Mouse (Mus musculus) thymus, postnatal 14 days (tissue): ENCODE results near the gene Rsbn1l.
"Not testable (repeated sequence)": the region's sequence is repeated elsewhere in the genome, so short reads cannot be mapped to it uniquely, and the experiment has no call there.

Source experiments
- DNase-seq: peaks from one replicate; pipeline ENCODE4 v3.0.0; 2021

Rsbn1l gene

DNA sequence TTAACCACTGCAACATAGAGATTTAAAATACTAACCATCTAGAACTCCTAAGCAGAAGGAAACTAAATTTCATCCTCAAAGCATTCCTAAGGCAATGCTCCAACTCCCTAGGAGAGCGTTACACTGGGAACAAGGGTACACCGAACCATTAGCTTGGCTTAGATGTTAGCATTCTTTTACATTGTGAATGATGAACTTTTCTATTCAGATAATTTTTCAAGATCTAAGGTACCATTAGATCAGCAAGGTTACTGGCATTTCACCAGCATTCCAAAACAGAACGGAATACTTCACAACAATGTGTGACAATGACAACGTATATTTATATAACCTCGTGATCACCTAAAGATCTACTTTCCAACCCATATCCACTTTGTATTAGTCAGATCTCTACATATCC, 6.1 kb downstream of the Rsbn1l start:
- no peak for DNase-seq

DNA sequence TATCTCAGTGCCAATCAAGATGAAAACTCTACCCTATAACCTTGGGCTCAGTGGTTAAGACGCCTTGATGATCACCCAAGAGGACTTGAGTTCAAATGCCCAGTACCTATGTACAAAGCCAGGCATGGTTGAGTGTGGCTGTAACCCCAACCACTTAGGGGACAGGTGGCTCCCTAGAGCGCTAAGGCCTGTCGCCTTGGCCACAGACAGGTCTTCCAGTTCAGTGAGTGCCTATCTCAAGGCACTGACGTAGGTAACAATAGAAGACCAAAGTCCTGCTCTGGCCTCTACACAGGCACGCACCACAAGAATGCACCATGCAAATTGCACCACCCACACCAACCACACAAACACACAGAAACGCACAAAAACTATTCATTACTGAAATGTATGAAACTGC, 9.3 kb downstream of the Rsbn1l start:
- no peak for DNase-seq

DNA sequence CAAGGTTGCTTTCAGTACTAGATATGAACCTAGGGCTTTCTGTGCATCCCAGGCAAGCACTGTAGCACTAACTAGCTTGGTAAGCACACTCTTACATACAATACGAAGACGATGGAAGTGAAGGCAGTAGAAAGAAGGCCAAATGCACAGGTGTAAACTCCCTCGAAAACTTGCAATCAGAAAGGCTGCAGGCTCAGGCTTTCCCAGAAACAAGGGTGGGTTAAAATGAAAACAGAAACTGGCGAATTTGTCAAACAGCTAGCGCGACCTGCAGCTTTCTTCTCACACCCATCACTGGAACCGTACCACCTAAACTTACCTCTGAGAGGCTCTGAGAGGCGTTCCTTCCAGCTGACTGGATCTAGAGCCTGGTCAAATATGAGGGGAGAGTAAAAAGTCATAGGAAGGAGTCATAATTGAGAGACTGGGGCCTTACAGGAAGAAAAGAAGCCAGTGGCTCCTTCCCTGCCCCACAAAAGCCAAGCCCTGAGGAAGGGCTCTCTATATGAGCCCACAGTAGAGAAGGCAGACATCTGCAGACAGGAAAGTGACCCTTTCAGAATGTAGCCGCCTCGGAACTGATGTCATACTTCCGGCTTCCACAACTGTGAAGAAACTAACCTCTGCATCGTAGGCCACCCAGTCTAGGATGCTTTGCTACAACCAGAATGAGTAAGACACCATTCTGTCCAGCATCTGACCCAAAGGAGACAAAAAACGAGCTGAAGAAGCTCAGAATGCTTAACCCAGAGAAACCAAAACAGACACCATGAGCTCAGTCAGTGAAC, 11.0 kb downstream of the Rsbn1l start:
- DNase-seq = peak; percentile 62

DNA sequence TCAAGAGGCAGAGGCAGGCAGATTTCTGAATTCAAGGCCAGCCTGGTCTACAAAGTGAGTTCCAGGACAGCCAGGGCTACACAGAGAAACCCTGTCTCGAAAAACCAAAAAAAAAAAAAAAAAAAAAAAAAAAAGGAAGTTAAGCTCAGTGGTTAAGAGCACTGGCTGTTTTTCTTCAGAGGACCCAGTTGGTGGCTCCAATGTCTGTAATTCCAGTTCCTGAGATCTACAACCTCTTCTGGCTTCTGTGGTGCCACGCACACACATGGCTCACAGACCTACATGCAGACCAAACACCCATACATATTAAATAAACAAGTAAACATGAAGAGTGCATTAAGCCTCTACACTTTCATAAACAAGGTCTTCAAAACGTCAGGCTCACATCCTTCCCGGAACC, 12.4 kb downstream of the Rsbn1l start:
- not testable (repeated sequence) for DNase-seq

DNA sequence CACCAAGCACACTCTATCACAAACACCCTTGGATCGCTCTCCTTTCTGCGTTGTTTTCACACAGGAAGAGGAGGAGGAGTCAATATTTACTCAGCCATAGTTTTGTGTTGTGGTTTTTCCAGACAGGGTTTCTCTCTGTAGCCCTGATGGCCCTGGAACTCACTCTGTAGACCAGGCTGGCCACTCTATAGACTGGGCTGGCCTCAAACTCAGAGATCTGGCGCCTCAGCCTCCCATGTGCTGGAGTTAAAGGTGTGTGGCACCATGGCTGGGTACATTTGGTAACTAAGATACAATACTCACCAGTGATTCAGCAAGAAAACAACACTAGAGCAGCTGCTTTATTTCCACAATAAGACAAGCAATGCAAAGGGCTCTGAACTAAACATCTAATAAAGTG, 13.7 kb downstream of the Rsbn1l start:
- no peak for DNase-seq

DNA sequence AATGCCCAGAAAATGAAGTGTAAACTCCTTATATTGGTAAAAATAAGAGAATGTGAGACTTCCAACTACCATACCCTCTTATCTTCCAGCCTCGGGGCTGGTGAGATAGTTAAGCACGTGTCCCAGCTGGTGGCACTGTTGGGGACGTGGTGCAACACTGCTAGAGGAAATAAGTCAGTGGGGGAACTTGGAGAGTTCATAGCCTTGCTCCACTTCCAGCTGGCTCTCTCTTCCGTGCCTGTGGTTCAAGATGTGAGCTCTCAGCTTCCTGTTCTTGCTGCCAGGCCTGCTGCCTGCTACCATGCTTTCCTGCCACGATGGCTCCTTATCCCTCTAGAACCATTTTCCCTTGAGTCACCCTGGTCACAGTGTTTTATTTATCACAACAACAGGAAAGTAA, 15.0 kb downstream of the Rsbn1l start:
- DNase-seq = peak; percentile 69

DNA sequence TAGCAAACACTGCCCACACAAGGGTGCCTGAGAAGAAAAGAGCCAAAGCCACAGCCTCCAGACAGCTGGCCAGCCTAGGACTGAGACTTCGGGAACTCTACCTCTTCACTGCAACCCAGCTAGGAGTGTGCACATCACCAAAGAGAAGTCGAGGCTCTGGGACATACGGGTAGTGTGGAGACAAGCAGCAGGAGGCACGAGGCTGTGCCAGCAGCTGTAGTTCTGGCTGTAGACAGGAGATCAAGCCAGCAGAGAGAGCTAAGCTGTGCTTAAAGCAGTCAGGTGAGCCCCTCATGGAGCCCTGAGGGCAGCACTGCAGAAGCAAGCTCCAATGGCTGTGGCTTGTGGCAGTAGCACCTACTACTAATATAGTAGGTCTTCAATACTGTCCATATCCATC, 15.5 kb downstream of the Rsbn1l start:
- no peak for DNase-seq

DNA sequence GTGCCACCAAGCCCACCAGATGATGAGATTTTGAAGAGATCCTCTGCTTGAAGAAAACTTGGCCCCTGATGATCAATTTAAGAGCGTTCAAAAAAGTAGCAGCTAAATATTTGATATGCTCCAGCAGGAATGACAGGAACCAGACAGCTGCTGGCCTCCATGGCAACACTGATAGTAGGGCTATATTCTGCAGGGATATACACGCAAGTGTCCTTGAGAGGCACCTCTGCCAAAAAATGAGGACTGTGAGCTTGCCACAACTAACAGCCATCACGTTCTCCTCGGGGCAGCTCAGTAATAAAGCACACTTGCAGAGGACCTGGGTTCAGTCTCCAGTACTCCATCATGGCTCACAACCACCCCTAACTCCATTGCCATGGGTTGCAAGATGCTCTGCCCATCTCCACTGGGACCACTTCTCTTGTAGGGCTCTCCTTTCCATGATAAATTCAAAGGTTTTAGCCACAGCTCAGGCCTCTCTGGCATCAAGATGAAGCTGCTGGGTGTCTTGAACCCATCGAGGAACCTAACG, 16.1 kb downstream of the Rsbn1l start:
- no peak for DNase-seq

DNA sequence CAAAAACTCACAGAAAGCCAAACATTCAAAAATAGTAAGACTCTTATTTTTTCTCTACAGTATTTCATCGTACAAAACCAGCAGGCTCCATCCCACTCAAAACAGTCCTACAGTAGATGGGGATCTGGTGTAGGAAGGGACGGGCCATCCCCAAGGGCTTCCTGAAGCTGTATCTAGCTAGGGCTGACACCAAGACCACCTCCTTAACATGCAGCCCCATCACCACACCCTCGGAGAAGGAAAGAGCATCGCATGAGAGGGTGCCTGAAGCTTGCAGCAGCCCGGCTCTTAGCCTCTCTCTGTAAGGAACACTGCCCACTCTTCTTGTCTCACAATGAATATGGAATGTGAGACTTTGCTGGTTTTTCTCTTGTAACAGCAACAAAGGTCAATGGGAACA, 17.7 kb downstream of the Rsbn1l start:
- DNase-seq = no peak

DNA sequence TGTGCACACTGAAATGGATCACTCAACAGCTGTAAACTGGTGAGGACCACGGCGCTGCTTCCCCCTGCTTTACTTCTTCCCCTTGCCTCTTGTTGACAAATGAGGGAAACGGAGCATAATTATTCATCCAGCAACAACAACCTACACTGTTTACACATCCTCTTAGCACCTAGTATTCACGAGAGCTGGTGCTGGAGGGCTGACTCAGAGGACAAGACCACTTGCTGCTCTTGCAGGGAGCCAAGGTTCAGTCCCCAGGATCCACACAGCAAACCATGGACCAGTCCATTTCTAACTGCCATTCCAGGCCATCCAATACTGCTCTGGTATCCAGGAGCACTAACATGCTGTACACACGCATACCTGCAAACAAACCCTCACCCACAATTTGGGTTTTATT, 20.3 kb downstream of the Rsbn1l start:
- no peak for DNase-seq

DNA sequence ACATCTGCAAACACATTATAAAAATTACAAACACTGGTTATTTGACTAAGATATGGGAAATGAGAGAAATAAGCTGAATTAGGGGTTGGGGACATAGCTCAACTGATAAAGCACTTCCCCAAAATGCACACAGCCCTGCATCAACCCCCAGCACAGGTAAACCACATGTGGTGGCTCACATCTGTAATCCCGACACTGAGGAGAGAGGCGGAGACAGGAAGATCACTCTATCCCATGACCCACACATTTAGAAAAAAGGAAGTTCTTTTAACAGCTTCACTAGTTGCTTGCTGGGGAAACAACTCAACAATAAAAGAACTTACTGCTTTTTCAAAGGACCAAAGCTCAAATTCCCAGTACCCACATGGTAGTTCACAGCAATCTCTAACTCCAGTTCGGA, 23.6 kb downstream of the Rsbn1l start:
- DNase-seq = no peak

DNA sequence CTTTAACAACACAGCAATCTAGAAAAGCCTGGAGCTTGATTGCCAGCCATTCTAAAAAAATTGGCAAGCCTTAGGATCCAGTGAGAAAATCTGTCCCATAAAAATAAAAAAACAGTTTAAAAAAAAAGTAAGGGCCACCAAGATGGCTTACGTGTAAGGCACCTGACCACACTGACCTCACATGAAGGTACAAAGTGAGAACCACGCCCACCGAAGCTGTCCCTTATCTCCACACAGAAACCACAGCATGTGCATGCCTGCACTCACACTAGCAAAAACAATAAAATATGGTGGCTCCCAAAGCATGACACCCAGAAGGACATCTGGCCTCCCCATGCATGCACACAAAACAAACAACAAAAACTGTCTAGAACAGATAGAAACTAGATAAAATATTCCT, 24.9 kb downstream of the Rsbn1l start:
- DNase-seq = no peak

DNA sequence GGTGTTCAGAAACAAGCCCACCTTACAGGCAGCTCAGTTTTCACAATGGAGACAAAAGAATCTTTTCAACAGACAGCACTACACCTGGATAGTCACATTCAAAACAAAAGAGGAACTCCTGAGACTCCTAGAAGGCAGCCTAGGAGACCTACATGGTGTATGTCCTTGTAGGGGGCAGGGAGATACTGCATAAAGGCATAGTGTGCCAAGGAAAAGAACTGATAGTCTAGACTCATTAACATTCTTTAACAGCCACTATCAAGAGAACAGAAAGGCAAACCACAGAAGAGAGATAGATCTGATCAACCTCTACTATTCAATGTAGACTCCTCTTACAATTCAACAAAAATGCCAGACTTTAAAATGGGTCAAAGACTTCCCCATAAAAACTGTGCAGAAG, 25.8 kb downstream of the Rsbn1l start:
- DNase-seq = no peak

DNA sequence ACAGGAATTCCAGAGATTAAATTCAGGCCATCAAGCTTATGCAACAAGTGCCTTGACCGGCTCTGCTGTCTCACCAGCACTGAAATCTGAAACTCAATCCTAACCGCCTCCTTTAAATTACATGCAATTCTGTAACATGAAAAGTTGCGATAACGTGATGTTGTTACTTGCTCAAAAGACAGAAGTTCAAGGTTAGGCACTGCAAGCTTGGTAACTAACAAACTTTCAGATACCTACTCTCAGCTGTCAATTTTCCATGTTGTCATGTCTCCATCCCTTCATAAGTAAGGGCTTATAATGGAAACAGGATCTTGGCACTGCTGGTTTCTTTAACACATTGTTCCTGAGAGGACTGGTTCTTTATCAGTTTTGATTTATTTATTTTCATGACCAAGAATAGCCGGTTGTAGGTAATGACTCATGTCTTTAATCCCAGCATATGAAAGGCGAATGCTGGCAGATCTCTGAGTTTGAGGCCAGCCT, 26.5 kb downstream of the Rsbn1l start:
- no peak for DNase-seq

DNA sequence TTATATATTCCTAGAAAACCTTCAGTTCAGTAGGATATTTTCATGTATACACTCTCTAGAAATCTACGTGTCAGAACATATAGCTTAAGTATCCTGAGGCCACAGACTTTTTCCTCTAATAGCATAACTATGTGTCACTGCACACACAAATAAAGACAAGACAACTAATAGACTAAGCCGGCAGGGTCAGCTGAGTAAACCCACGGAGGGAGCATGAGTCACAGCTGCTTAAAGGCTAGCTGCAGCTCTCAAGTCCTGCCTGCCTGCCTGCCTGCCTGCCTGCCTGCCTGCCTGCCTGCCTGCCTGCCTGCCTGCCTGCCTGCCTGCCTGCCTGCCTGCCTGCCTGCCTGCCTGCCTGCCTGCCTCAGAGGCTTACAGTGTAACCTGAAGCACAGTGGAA, 30.7 kb downstream of the Rsbn1l start:
- DNase-seq = no peak

DNA sequence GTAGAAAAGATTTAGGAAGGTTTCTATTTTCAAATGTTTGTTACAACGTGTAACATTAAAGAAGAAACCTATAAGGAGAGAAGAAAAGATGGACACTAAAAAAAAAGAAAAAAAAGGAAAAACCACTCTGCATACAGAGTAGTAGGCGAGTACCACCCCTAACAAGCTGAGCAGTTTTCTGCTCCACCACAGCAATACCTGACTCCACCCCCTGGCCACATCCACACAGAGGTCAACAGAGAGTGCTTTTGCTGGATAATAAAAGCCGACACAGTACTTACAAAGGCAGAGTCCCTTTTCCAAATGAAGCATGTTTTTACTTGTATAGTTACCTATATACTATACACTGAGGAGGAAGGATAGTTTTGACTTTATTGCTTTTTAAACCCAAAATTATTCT, 31.6 kb downstream of the Rsbn1l start:
- DNase-seq = no peak

DNA sequence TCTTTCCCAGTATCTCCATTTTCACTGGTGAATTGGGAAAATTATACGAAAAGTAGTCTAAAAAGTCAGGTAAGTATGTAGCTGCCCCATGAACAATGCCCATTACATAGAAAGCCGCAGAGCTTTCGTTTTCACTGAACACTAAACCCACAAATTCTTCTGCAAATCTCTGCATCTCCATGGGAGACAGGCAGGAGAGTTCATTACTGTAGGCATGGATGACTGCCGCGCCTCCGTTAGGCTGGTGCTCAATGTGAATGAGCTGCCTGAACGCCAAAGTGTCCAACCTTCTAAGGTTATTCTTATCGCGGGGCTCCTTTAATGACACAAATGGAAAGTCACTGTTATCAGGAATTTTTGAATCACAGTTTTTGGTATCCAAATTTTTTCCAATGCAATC, 36.6 kb downstream of the Rsbn1l start:
- DNase-seq = no peak

DNA sequence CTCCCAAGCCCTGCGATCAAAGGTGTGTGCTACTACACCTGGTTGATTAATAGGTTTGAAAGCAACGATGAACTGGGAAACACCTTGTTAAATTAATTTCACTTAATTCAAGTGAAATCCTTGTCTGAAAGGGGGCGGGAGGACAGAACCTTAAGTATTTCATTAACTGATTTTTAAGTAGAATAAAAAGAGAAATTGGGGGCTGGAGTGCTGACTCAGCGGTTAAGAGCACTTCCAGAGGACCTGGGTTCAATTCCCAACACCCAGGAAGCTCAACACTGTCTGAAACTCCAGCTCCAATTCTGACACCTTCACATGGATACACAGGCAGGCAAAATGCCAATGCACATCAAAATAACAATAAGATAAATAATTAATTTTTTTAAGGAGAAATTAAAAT, 37.2 kb downstream of the Rsbn1l start:
- DNase-seq = no peak

DNA sequence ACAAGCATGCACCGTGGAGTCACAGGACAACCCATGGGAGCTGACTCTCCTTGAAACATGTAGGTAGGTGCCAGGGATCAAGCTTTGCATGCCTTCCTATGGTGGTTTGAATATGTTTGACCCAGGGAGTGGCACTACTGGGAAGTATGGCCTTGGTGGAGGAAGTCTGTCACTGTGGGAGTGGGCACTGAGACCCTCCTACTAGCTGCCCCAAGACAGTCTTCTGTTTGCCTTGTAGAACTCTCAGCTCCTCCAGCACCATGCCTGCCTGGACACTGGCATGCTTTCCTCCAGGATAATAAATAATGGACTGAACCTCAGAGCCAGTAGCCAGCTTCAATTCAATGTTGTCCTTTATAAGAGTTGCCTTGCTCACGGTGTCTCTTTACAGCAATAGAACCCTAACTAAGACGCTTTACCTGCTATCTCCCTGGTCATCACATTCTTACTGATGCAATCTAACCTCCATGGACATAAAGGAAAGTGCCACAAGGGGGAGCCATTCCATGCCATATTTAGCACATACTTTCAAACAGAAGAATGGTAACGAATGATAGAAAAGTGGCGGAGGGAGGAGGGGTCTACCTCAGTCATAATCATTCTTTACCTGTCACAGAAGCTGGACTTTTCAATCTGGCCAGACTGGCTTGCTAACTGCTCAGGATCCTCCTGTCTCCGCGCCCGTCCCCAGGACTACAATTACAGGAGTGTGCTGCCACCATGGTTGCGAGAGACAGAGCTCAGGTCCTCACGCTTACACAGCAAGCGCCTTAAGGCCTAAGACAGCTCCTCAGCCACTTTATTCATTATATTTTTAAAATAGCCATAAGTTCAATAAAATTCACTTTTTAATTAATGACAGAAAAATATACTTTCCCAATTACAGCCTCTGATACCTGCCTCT, 42.6 kb downstream of the Rsbn1l start:
- DNase-seq = peak; percentile 77

DNA sequence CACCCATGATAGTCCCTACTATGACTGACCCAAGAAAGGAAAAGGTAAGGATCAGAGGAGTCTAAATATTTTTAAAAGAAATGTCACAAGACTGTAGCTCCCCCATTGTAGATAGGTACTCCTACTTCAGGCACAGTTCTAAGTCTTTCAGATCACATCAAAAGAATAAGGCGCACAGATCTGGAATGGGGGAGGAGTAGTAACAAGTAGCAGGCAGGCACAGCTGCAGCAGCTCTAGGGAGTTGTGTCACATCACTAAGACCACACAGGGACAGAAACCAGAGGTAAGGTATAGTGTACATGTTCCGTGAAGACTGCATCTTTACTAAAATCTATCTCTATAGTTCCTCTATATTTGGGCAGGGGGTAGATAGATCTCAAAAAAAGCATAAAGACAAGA, 44.5 kb downstream of the Rsbn1l start:
- DNase-seq = peak; percentile 55

DNA sequence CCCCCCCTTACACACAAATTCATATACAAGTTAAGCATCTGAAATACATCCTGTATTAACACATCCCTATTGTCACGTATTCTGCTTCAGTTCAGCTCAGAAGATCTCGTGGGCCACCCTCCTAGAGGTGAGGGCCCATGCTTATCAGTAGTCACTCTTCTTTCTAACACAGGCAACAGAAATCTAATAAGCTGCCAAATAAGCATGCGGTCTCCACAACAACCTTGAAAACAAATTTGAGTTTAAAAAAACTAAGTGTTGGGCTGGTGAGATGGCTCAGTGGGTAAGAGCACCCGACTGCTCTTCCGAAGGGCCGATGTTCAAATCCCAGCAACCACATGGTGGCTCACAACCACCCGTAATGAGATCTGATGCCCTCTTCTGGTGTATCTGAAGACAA, 50.0 kb downstream of the Rsbn1l start:
- DNase-seq = no peak

DNA sequence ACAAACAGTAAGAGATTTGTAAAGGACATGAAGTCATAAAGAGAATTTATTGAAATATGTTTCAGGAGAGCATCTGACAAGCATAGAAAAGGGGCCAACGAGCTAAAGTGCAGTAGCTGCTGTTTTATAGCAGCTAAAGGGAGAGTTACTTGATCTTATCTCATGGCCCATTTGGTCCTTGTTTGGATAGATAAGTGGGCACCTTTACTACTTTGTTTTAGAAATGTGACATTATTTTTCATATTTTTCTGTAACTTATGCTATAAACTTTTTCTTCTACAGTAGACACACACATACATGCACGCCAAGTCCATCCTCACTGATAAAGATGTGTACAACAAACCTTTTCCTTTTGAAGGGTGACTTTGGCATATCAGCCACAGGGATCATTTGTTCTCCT, 50.8 kb downstream of the Rsbn1l start:
- DNase-seq = no peak

DNA sequence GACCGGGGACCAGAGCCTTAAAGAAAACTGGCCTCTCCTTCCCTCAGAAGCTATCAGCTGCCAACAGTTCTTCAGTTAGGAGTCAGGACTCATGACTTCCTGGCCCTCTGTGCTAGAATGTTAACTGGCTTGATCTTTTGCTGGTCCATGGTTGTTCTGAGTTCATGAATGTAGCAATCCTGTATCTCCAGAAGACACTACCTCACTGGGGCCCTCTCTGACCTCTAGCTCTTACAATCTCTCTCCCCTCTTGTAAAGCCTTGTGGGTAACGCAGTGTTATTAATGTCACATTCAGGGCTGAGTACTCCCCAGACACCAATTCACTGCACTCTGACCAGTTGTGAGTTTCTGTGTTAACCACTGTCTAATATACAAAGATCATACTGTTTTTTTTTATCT, 51.6 kb downstream of the Rsbn1l start:
- DNase-seq = no peak
